Mouse (Mus musculus) liver, embryonic 11.5 days (tissue): Measurements from ENCODE around the gene Zcchc17. TPM values are rescaled to one million over a fixed set of nuclear protein-coding genes. Genes with fewer than 3 reads are reported as not detected.

Experiments
- ATAC-seq: fragments of 200-750 bp; cut with Nextera tagmentation; replicated peaks from 2 replicates; pipeline ENCODE4 v1.8.0; 2017; ENCODE audit warnings: moderate number of reproducible peaks, mild to moderate bottlenecking, moderate TSS enrichment, moderate library complexity; ENCODE audit not compliant: low FRiP score
- DNase-seq: peaks from one replicate; pipeline ENCODE4 v3.0.0-alpha.2; 2017; ENCODE audit warnings: low spot score
- H3K27ac ChIP-seq: fragments of 300-500 bp; sonication (generic); 2 replicates; pipeline ENCODE4 v1.5.1; 2014; ENCODE audit warnings: mild to moderate bottlenecking, low read depth, low read length, control low read depth
- H3K27me3 ChIP-seq: fragments of 300-500 bp; sonication (generic); replicated peaks from 2 replicates; pipeline ENCODE4 v1.6.1; 2014; ENCODE audit warnings: low read length, mixed read lengths; ENCODE audit not compliant: control insufficient read depth, insufficient read depth
- H3K36me3 ChIP-seq: fragments of 300-500 bp; sonication (generic); 2 replicates; pipeline ENCODE4 v1.6.1; 2014; ENCODE audit warnings: mild to moderate bottlenecking, low read length, moderate library complexity, mixed read lengths; ENCODE audit not compliant: control insufficient read depth, insufficient read depth
- H3K4me1 ChIP-seq: fragments of 300-500 bp; sonication (generic); replicated peaks from 2 replicates; pipeline ENCODE4 v1.6.1; 2014; ENCODE audit warnings: low read length, mixed read lengths; ENCODE audit not compliant: control insufficient read depth, insufficient read depth
- H3K4me2 ChIP-seq: fragments of 300-500 bp; sonication (generic); 2 replicates; pipeline ENCODE4 v1.6.1; 2014; ENCODE audit warnings: mild to moderate bottlenecking, control low read depth, moderate library complexity
- H3K4me3 ChIP-seq: fragments of 300-500 bp; sonication (generic); 2 replicates; pipeline ENCODE4 v1.5.1; 2014; ENCODE audit warnings: low read depth, low read length, control low read depth
- H3K9ac ChIP-seq: fragments of 300-500 bp; sonication (generic); 2 replicates; pipeline ENCODE4 v1.6.1; 2014; ENCODE audit warnings: low read depth, low read length, control low read depth
- H3K9me3 ChIP-seq: fragments of 300-500 bp; sonication (generic); 2 replicates; pipeline ENCODE4 v1.6.1; 2016; ENCODE audit warnings: low read length, inconsistent platforms, mixed read lengths; ENCODE audit not compliant: control insufficient read depth
- WGBS: fragments of 180-500 bp; shearing (Covaris S2); extraction: QIAGEN DNeasy Blood & Tissue Kit; methylation state at CpG from one replicate; pipeline ENCODE4 v1.1.7; 2014; 5-methylcytosine and 5-hydroxymethylcytosine counted together
- polyA plus RNA-seq: library from polyadenylated mRNA; unstranded; fragments of >200 nt; fragmentation: Nextera tagmentation; extraction: Ambion mirVana; gene quantifications from 2 replicates; pipeline ENCODE4 v1.2.1, GENCODE M21; 2014

Gene Zcchc17
- polyA plus RNA-seq = 65.0 and 70.5 TPM in 2 replicates

DNA sequence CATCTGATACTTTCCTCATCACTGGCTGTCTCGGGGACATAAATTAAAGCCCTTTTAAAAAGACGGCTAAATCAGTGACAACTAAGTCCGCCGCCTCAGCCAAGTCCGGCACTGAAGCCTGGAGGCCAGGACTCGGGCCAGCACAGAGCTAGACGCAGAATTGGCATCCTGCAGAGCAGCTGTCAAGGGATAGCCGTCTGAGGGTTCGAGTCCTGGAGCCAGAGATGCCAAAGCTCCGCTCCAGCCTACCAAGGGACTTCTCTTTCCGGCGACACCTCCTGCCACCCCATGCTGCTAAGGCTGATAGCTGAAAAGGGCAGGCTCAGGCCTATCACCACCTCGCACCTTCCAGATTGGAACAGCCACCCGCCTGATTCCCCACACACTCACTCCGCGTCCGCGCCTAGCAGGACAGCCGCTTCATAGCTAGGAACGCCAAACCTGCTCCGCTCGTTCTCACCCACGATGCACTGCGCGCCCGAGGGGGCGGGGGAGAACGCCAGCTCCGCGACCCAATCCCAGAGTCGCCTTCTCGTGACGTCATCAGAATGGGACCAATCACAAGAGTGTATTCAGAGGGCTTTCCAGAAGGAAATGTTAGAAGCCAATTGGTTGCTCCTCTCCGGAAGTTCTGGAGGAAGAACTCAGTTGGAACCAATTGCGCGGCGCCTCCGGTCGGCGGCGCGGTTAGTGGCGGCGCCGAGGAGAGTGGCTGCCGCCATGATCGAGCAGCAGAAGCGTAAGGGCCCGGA is at the start of gene Zcchc17, which contains the start of gene Snrnp40:
Gene Zcchc17 (minus strand): TSS at position 458 of the 752 bp plus-strand sequence.
Gene Snrnp40 (plus strand): TSS at position 647 of the 752 bp plus-strand sequence.
- peak within 1 kb of the TSS; percentile 89 for H3K4me2 ChIP-seq
- peaks cover 15% of the 10 kb centered on the region for H3K4me1 ChIP-seq
- 1% methylated on average over 49 of the region's 49 CpGs for WGBS
- DNase-seq (peak; percentile 97), ATAC-seq (peak; percentile 97)
- peak within 1 kb of the TSS; percentile 89 for H3K9ac ChIP-seq
- peak within 1 kb of the TSS; percentile 95 for H3K4me3 ChIP-seq
- peak within 1 kb of the TSS; percentile 78 for H3K27ac ChIP-seq
- no peaks in the 10 kb centered on the region for H3K27me3 ChIP-seq
- peaks cover 12% of the 10 kb centered on the region for H3K36me3 ChIP-seq
- no peaks in the 10 kb centered on the region for H3K9me3 ChIP-seq

DNA sequence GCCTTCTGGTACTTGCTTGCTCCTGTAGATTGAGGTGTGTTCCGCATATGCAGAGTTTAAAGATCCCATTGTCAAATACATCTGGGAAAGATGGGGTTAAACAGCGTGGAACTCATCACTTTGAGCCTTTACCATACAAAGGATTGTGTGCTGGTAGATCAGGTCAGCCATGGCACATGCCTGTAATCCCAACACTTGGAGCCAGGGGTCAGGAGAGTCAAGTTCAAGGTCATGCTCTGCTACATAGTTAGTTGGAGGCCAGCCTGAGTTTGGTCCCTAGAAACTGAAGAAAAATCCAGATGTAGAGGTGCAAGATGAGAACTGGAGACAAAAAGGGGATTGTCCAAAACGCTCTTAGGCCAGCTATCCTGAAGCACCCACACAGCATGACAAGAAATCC is 31.5 kb upstream of the Zcchc17 start:
- Histone ChIP-seq H3K36me3 (peaks cover 25% of the 10 kb centered on the region), H3K27me3 (no peaks in the 10 kb centered on the region), H3K27ac (no peak overlapping the region), H3K9ac (no peak overlapping the region), H3K4me2 (no peak overlapping the region), H3K9me3 (no peaks in the 10 kb centered on the region), H3K4me1 (no peaks in the 10 kb centered on the region), H3K4me3 (no peak overlapping the region)
- ATAC-seq (no peak), DNase-seq (no peak)
- WGBS = 72% methylated on average over 3 of the region's 3 CpGs

DNA sequence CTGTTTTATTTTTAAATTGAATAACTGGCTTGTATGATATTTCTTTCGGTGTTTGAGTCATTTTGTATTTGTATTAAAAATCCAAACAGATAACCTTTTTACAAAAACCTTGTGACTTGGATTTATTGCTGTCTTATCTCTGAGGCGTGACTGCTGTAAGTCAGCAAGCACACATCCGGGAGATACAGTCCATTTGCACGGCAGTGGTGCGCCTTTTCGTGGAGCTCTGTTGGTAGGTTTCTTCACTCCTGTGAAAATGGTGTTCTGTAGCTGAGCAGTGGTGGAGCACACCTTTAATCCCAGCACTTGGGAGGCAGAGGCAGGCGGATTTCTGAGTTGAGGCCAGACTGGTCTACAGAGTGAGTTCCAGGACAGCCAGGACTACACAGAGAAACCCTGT is 30.2 kb upstream of the Zcchc17 start:
- H3K9me3 ChIP-seq = no peaks in the 10 kb centered on the region
- H3K27ac ChIP-seq = no peak overlapping the region
- no peaks in the 10 kb centered on the region for H3K27me3 ChIP-seq
- no peak overlapping the region for H3K4me3 ChIP-seq
- DNase-seq (no peak), ATAC-seq (no peak)
- peaks cover 30% of the 10 kb centered on the region for H3K36me3 ChIP-seq
- 81% methylated on average over 7 of the region's 7 CpGs for WGBS
- no peak overlapping the region for H3K4me2 ChIP-seq
- no peaks in the 10 kb centered on the region for H3K4me1 ChIP-seq
- no peak overlapping the region for H3K9ac ChIP-seq

DNA sequence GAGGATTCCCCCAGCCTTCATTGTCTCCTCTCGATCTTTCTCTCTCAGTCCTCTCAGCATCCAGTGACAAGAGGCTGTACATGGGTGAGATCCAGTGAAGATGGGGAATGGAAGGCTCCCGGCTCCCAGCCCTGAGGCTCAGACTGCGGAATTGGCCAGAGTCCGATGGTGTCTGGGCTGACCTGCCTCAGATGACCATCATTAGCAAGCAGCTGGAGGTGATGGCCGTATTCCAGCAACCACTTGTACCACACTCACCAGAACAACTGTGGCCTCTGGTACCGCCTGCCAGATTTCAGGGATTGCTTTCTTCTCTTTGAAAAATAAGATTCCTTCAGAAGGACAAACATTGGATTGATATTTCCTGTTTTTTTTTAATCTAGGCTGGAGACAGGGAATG is 29.8 kb upstream of the Zcchc17 start:
- ATAC-seq (no peak), DNase-seq (no peak)
- Histone ChIP-seq H3K4me3 (no peak overlapping the region), H3K36me3 (peaks cover 34% of the 10 kb centered on the region), H3K4me1 (no peaks in the 10 kb centered on the region), H3K9me3 (no peaks in the 10 kb centered on the region), H3K27me3 (no peaks in the 10 kb centered on the region), H3K9ac (no peak overlapping the region), H3K4me2 (no peak overlapping the region), H3K27ac (no peak overlapping the region)
- WGBS = 96% methylated on average over 6 of the region's 6 CpGs

DNA sequence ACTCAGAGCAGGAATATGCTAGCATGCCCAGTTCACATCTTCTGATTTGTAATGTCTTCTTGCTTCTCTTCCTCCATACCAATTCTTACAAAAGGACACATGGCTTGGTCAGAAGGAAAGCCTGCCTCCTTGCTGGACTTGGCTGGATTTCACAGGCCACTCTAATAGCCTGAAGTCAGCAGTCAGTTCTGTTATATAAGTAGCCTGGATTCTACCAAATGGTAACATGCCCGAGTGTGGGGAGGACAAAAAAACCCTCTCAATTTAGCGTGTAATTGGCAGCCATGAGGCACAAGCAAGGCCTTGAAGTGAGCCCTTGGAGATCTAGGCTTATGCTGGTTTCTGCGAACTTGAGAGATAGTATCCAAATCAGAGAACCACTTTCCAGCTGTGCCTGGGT is 27.5 kb upstream of the Zcchc17 start:
- Histone ChIP-seq H3K27ac (no peak overlapping the region), H3K36me3 (peaks cover 44% of the 10 kb centered on the region), H3K4me2 (no peak overlapping the region), H3K9ac (no peak overlapping the region), H3K27me3 (no peaks in the 10 kb centered on the region), H3K4me3 (no peak overlapping the region), H3K9me3 (no peaks in the 10 kb centered on the region), H3K4me1 (no peaks in the 10 kb centered on the region)
- ATAC-seq (no peak), DNase-seq (no peak)
- WGBS = 84% methylated on average over 3 of the region's 3 CpGs

DNA sequence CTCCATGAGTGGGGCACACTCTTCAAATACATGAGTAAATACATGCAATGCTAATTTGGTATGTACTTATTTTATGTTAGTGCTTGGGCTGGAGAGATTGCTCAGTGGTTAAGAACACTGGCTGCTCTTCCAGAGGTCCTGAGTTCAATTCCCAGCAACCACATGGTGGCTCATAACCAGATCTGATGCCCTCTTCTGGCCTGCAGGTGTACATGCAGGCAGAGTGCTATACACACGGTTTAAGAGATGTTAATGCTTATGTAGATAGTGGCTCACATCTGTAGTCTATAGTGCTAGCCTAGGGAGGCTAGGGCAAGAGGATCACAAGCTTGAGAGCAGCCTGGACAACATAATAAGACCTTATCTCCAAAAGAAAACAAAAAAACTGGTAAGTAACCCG is 20.7 kb upstream of the Zcchc17 start:
- no peak overlapping the region for H3K27ac ChIP-seq
- 77% methylated on average over 2 of the region's 2 CpGs for WGBS

DNA sequence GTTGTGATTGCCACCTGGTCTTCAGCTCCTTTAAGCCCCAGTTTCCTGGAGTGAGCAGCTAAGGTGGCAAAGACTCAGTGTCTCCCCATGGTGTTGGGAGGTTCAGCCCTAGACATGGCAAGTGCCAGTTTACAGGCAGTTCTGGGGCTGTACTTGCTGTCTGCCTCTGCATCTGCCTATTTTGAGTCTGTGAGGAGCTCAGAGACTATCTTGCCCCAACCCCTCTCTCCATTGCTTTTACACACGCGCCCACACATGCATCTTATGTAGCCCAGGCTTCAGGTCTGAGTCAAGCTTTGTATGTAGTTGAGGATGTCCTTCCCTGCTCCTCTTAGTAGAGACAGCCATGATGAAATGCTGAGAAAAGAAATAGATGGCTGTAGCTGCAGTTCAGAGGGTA is 19.4 kb upstream of the Zcchc17 start:
- no peak overlapping the region for H3K9ac ChIP-seq
- no peaks in the 10 kb centered on the region for H3K27me3 ChIP-seq
- ATAC-seq = no peak
- H3K9me3 ChIP-seq = no peaks in the 10 kb centered on the region
- H3K4me1 ChIP-seq = no peaks in the 10 kb centered on the region
- H3K36me3 ChIP-seq = peaks cover 48% of the 10 kb centered on the region
- 99% methylated on average over 2 of the region's 2 CpGs for WGBS
- H3K4me3 ChIP-seq = no peak overlapping the region
- no peak overlapping the region for H3K27ac ChIP-seq
- DNase-seq = no peak
- no peak overlapping the region for H3K4me2 ChIP-seq

More for the DNA sequence above, 20.7 kb upstream of the Zcchc17 start:
- no peak overlapping the region for H3K4me3 ChIP-seq
- no peaks in the 10 kb centered on the region for H3K4me1 ChIP-seq
- no peaks in the 10 kb centered on the region for H3K27me3 ChIP-seq
- ATAC-seq = no peak
- no peak for DNase-seq
- peaks cover 50% of the 10 kb centered on the region for H3K36me3 ChIP-seq
- no peaks in the 10 kb centered on the region for H3K9me3 ChIP-seq
- H3K9ac ChIP-seq = no peak overlapping the region
- H3K4me2 ChIP-seq = no peak overlapping the region

DNA sequence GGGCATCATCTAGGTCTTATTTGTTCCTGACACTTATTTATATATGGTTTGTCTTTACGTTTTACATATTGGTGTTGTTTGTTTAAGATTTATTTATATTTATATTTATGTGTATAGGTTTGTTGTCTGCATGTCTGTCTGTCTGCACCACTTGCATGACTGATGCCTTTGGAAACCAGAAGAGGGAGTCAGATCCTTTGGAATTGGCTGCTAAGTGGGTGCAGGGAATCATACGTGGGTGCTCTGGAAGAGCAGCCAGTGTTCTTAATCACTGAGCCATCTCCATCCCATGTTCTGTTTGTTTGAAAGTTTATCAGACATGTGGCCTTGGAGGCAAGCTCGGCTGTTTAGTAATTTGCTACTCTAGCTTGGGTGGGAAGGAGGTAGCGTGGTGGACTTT is 17.8 kb upstream of the Zcchc17 start:
- ATAC-seq (no peak), DNase-seq (no peak)
- Histone ChIP-seq H3K4me2 (no peak overlapping the region), H3K9ac (no peak overlapping the region), H3K27me3 (no peaks in the 10 kb centered on the region), H3K4me3 (no peak overlapping the region), H3K36me3 (peaks cover 49% of the 10 kb centered on the region), H3K27ac (no peak overlapping the region), H3K4me1 (no peaks in the 10 kb centered on the region), H3K9me3 (no peaks in the 10 kb centered on the region)
- 81% methylated on average over 4 of the region's 4 CpGs for WGBS

DNA sequence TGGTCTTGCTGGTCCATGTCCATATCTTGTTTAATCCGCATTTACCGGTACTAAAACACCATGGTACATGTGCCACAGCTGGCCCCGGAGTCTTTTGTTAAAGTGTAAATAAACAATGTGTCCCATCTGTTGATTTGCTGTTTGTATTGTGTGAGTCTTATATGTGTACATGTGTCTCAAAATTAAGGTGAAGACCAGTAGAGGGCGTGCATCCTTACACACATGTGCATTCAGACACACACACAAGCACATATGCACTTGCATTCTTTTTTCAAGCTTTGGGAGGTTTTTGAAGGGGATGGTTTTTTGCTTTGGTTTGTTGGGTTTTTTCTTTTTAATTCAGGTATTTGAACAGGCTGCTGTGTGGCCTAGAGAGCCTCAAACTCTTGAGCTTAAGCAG is 16.9 kb upstream of the Zcchc17 start:
- no peak overlapping the region; the same call in 1 of the 2 replicates for H3K9ac ChIP-seq
- H3K36me3 ChIP-seq = peaks cover 46% of the 10 kb centered on the region
- H3K4me3 ChIP-seq = no peak overlapping the region
- ATAC-seq = no peak
- 93% methylated on average over 4 of the region's 4 CpGs for WGBS
- H3K9me3 ChIP-seq = no peaks in the 10 kb centered on the region
- no peaks in the 10 kb centered on the region for H3K4me1 ChIP-seq
- no peak overlapping the region for H3K4me2 ChIP-seq
- no peak for DNase-seq
- no peak overlapping the region for H3K27ac ChIP-seq
- no peaks in the 10 kb centered on the region for H3K27me3 ChIP-seq
